ENCODE assay signal across 21 mouse cellular contexts in the genomic region with DNA sequence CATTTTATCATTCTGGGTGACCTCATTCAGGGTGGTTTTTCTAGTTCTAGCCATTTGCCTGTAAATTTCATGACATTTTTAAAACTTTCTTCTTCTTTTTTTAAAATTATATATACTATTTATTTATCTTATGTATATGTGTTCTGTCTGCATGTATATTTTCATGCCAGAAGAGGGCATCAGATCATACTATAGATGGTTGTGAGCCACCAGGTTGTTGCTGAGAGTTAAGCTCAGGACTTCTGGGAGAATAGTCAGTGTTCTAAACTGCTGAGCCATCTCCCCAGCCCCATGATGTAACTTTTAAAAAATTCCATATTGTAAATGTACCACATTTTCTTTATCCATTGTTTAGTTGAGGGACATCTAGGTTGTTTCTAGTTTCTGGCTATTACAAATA. TPM values are rescaled to one million over a fixed set of nuclear protein-coding genes. Genes with fewer than 3 reads are reported as not detected.
DNase-seq lines count a peak whose midpoint lies in the region; ATAC-seq and TF ChIP-seq lines count a peak whose summit lies in the region.
"Had no signal": no experiment of that assay in that cellular context is flagged by ENCODE, and none has a peak within 500 bp of the region (broad histone marks: within the 10 kb centered on the region; RNA-seq: fewer than 3 reads in every experiment).

No protein-coding gene starts in this region.

- ATAC-seq in liver, postnatal 0 days: no peak
- ATAC-seq in liver, embryonic 12.5 days: no peak
- no peak for ATAC-seq in hindbrain, embryonic 12.5 days (ENCODE audit: low FRiP score)
- ATAC-seq: midbrain, embryonic 16.5 days; Patski had no signal

- no peaks in the 10 kb centered on the region for H3K36me3 ChIP-seq in liver, postnatal 0 days (replicated peaks; ENCODE audit: insufficient read depth, low read length)
- peaks cover 2% of the 10 kb centered on the region; the same call in 1 of the 2 replicates for H3K36me3 ChIP-seq in liver, embryonic 12.5 days
- no peaks in the 10 kb centered on the region for H3K36me3 ChIP-seq in splenic B cell, adult 2 months (ENCODE audit: control insufficient read depth, insufficient read depth, low read length, poor library complexity, severe bottlenecking)
- H3K36me3 ChIP-seq in hindbrain, embryonic 12.5 days: peaks cover 15% of the 10 kb centered on the region
- H3K36me3 ChIP-seq: liver, embryonic 15.5 days had no signal

- no peaks in the 10 kb centered on the region for H3K4me1 ChIP-seq in liver, postnatal 0 days (ENCODE audit: insufficient read depth)
- H3K4me1 ChIP-seq in liver, embryonic 12.5 days: peaks cover 9% of the 10 kb centered on the region
- 0 out of 2 replicates have a peak, but pooled peaks cover 2% of the 10 kb centered on the region for H3K4me1 ChIP-seq in hindbrain, embryonic 12.5 days
- H3K4me1 ChIP-seq: hindbrain, embryonic 10.5 days had no signal

- H3K9me3 ChIP-seq in liver, postnatal 0 days (ENCODE audit: low read length): no peaks in the 10 kb centered on the region
- no peaks in the 10 kb centered on the region for H3K9me3 ChIP-seq in liver, embryonic 12.5 days (replicated peaks)
- H3K9me3 ChIP-seq in hindbrain, embryonic 12.5 days (replicated peaks): 0 out of 2 replicates have a peak, but pooled peaks cover 3% of the 10 kb centered on the region
- H3K9me3 ChIP-seq: liver, embryonic 15.5 days had no signal

- 0 out of 2 replicates have a peak, but pooled peaks have one; percentile 17 for TF ChIP-seq CTCF in liver, postnatal 0 days (IDR thresholded peaks at IDR 0.05; ENCODE audit: low read depth)

- H3K4me3 ChIP-seq in liver, postnatal 0 days (ENCODE audit: low read depth, low read length): no peak overlapping the region
- no peak overlapping the region for H3K4me3 ChIP-seq in liver, embryonic 12.5 days
- no peak overlapping the region for H3K4me3 ChIP-seq in hindbrain, embryonic 12.5 days
- H3K4me3 ChIP-seq: embryonic facial prominence, embryonic 10.5 days; hindbrain, embryonic 10.5 days; liver, embryonic 15.5 days had no signal

- H3K27ac ChIP-seq in liver, postnatal 0 days (ENCODE audit: low read depth): no peak overlapping the region
- no peak overlapping the region for H3K27ac ChIP-seq in liver, embryonic 12.5 days
- no peak overlapping the region for H3K27ac ChIP-seq in hindbrain, embryonic 12.5 days
- H3K27ac ChIP-seq: embryonic facial prominence, embryonic 10.5 days; hindbrain, embryonic 10.5 days; liver, embryonic 15.5 days had no signal

- TF ChIP-seq EP300 in liver, postnatal 0 days (IDR thresholded peaks at IDR 0.05; ENCODE audit: low read depth): no peak

- DNase-seq in cerebellum, adult 9-10 months: peak; percentile 7
- DNase-seq in cerebellum, adult 18-20 months: no peak
- no peak for DNase-seq in liver, postnatal 0 days
- DNase-seq in NIH3T3 (ENCODE audit: low read depth): peak; percentile 29
- DNase-seq in splenic B cell, adult 2 months (ENCODE audit: low read depth, low spot score): peak; percentile 47
- DNase-seq in adrenal gland, postnatal 10 days: no peak
- DNase-seq: adrenal gland, adult 8-10 months; cerebellum, adult 11-12 months; cerebellum, postnatal 36 days; gastrocnemius, postnatal 10 days; kidney, adult 9 months; lung, postnatal 10 days; right cerebral cortex, postnatal 4 days; thymus, postnatal 14 days had no signal

- no peaks in the 10 kb centered on the region for H3K27me3 ChIP-seq in liver, postnatal 0 days (ENCODE audit: insufficient read depth, low read length)
- no peaks in the 10 kb centered on the region for H3K27me3 ChIP-seq in liver, embryonic 12.5 days (replicated peaks)
- H3K27me3 ChIP-seq in splenic B cell, adult 2 months (ENCODE audit: control insufficient read depth, insufficient read depth, low read length, poor library complexity, severe bottlenecking): no peaks in the 10 kb centered on the region
- H3K27me3 ChIP-seq in hindbrain, embryonic 12.5 days: no peaks in the 10 kb centered on the region
- H3K27me3 ChIP-seq: liver, embryonic 15.5 days; Patski had no signal

- no peak overlapping the region for H3K9ac ChIP-seq in liver, postnatal 0 days (replicated peaks)
- H3K9ac ChIP-seq in liver, embryonic 12.5 days: no peak overlapping the region
- no peak overlapping the region for H3K9ac ChIP-seq in hindbrain, embryonic 12.5 days
- H3K9ac ChIP-seq: liver, embryonic 15.5 days had no signal

- no peak overlapping the region for H3K4me2 ChIP-seq in liver, postnatal 0 days (ENCODE audit: low read depth, low read length)
- no peak overlapping the region for H3K4me2 ChIP-seq in liver, embryonic 12.5 days
- no peak overlapping the region for H3K4me2 ChIP-seq in hindbrain, embryonic 12.5 days (replicated peaks)
- H3K4me2 ChIP-seq: liver, embryonic 15.5 days had no signal

RNA-seq across cellular contexts. Expression of a gene that starts 29.3 kb away (rescaled TPM):
- 0.62 and 0.73 TPM in 2 replicates for polyA plus RNA-seq in liver, postnatal 0 days (2015; fragmentation: Nextera tagmentation; extraction: Ambion mirVana)
- polyA plus RNA-seq in liver, embryonic 12.5 days (2016; fragmentation: Nextera tagmentation; extraction: Ambion mirVana): 1.8 and 2.1 TPM in 2 replicates
- 26.9 and 28.2 TPM in 2 replicates for polyA plus RNA-seq in hindbrain, embryonic 12.5 days (2016; fragmentation: Nextera tagmentation; extraction: Ambion mirVana)
- total RNA-seq in adrenal gland, postnatal 10 days (2021): 10 to 100 TPM; 25.0 to 29.1 TPM

Comparison
In these comparisons a context has a peak if more than half of its experiments do, and no peak if none do; other contexts are left out.
1. DNase-seq: peak in cerebellum, adult 9-10 months (single experiment), NIH3T3 (single experiment) and splenic B cell, adult 2 months (single experiment); none in cerebellum, adult 18-20 months (0 of 2), liver, postnatal 0 days (single experiment) and adrenal gland, postnatal 10 days (single experiment).